Comparison of ENCODE assay signal across 16 mouse cellular contexts in the genomic region with DNA sequence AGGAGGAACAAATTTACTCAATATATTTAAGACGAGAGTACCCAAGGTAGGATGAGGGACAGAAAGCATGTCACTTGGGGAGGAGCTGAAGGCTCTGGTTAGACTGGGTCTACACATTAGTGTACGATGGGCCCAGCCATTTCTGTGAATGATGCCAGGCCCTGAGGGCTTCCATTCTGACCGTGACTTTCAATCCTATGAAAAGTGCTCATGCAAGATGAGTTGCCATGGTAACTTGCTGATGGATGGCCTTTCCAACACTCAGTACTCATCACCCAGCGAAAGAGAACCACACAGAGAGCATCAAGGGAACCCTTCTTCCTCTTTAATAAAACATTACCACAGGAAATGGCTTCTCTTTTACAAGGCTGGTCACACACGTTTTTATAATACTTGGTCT. TPM values are rescaled to one million over a fixed set of nuclear protein-coding genes. Genes with fewer than 3 reads are reported as not detected.
DNase-seq lines count a peak whose midpoint lies in the region; ATAC-seq lines count a peak whose summit lies in the region.
"Had no signal": no experiment of that assay in that cellular context is flagged by ENCODE, and none has a peak within 500 bp of the region (broad histone marks: within the 10 kb centered on the region; RNA-seq: fewer than 3 reads in every experiment).

No protein-coding gene starts in this region.

- no peak overlapping the region for H3K4me2 ChIP-seq in neural tube, embryonic 11.5 days (ENCODE audit: low read depth)
- H3K4me2 ChIP-seq in midbrain, embryonic 14.5 days (ENCODE audit: low read length), result no peak overlapping the region
- H3K4me2 ChIP-seq: embryonic facial prominence, embryonic 15.5 days; heart, embryonic 15.5 days had no signal

- peak; percentile 65 for DNase-seq in embryo, embryonic 11 days
- DNase-seq in embryo, embryonic 9.5 days (ENCODE audit: extremely low spot score), result no peak
- peak; percentile 67 for DNase-seq in neural tube, embryonic 11.5 days (ENCODE audit: low spot score)
- DNase-seq in neural tube, embryonic 10.5 days (ENCODE audit: extremely low spot score, low spot score), result no peak
- DNase-seq in midbrain, embryonic 14.5 days, result peak; percentile 82
- peak; percentile 65 for DNase-seq in retina, postnatal 1 day
- no peak for DNase-seq in gastrocnemius, postnatal 14 days
- DNase-seq: adrenal gland, postnatal 36 days; liver; lung, adult 2 months had no signal

- ATAC-seq in neural tube, embryonic 11.5 days (ENCODE audit: insufficient read depth, low FRiP score, low TSS enrichment), result peak; percentile 67
- ATAC-seq in midbrain, embryonic 14.5 days (ENCODE audit: low FRiP score, low TSS enrichment), result peak; percentile 73
- no peak for ATAC-seq in megakaryocyte, adult 5-6 weeks (ENCODE audit: poor library complexity, severe bottlenecking)
- ATAC-seq: activated CD4-positive, CD25-positive, alpha-beta regulatory T cell, adult 4 months had no signal

- H3K27me3 ChIP-seq in neural tube, embryonic 11.5 days (ENCODE audit: control insufficient read depth, insufficient read depth, low read length), result no peaks in the 10 kb centered on the region
- H3K27me3 ChIP-seq in midbrain, embryonic 14.5 days (ENCODE audit: control insufficient read depth, insufficient read depth, low read length), result no peaks in the 10 kb centered on the region
- H3K27me3 ChIP-seq: embryonic facial prominence, embryonic 15.5 days; heart, embryonic 15.5 days; kidney, embryonic 15.5 days had no signal

- no peaks in the 10 kb centered on the region for H3K9me3 ChIP-seq in neural tube, embryonic 11.5 days (ENCODE audit: control insufficient read depth, low read length)
- H3K9me3 ChIP-seq in midbrain, embryonic 14.5 days (ENCODE audit: control insufficient read depth, low read length), result no peaks in the 10 kb centered on the region
- H3K9me3 ChIP-seq: embryonic facial prominence, embryonic 15.5 days; heart, embryonic 15.5 days; kidney, embryonic 15.5 days had no signal

- no peaks in the 10 kb centered on the region for H3K36me3 ChIP-seq in neural tube, embryonic 11.5 days (ENCODE audit: control insufficient read depth, insufficient read depth, low read length)
- no peaks in the 10 kb centered on the region for H3K36me3 ChIP-seq in midbrain, embryonic 14.5 days (ENCODE audit: control insufficient read depth, insufficient read depth, low read length)
- H3K36me3 ChIP-seq: heart, embryonic 15.5 days had no signal

- intact Hi-C loops in gastrocnemius, postnatal 14 days (cut with DNase I; ENCODE audit: low total_unique reads), result no loop called here

- WGBS in neural tube, embryonic 11.5 days, result 37% methylated on average over 5 of the region's 5 CpGs
- WGBS in midbrain, embryonic 14.5 days, result 20% methylated on average over 5 of the region's 5 CpGs

- no peak overlapping the region for H3K9ac ChIP-seq in neural tube, embryonic 11.5 days (ENCODE audit: low read length)
- H3K9ac ChIP-seq in midbrain, embryonic 14.5 days (replicated peaks; ENCODE audit: low read length), result no peak overlapping the region
- H3K9ac ChIP-seq: embryonic facial prominence, embryonic 15.5 days; heart, embryonic 15.5 days; kidney, embryonic 15.5 days had no signal

- H3K4me1 ChIP-seq in neural tube, embryonic 11.5 days (ENCODE audit: control insufficient read depth, insufficient read depth, low read length), result peaks cover 21% of the 10 kb centered on the region
- H3K4me1 ChIP-seq in midbrain, embryonic 14.5 days (ENCODE audit: control insufficient read depth, insufficient read depth, low read length), result peaks cover 32% of the 10 kb centered on the region
- H3K4me1 ChIP-seq: heart, embryonic 15.5 days had no signal

- peak overlapping the region; percentile 2 for H3K27ac ChIP-seq in neural tube, embryonic 11.5 days (ENCODE audit: low read depth, low read length)
- peak overlapping the region; percentile 80 for H3K27ac ChIP-seq in midbrain, embryonic 14.5 days (replicated peaks; ENCODE audit: low read depth, low read length)
- H3K27ac ChIP-seq: embryonic facial prominence, embryonic 15.5 days; heart, embryonic 15.5 days; kidney, embryonic 15.5 days; macrophage had no signal

- H3K4me3 ChIP-seq in neural tube, embryonic 11.5 days (ENCODE audit: low read depth, low read length), result no peak overlapping the region
- H3K4me3 ChIP-seq in midbrain, embryonic 14.5 days (replicated peaks; ENCODE audit: low read depth, low read length), result no peak overlapping the region
- H3K4me3 ChIP-seq: embryonic facial prominence, embryonic 15.5 days; heart, embryonic 15.5 days; kidney, embryonic 15.5 days had no signal

RNA-seq across cellular contexts. Expression of a gene that starts 53.9 kb away (rescaled TPM):
- polyA plus RNA-seq in neural tube, embryonic 11.5 days (2014; fragmentation: Nextera tagmentation; extraction: Ambion mirVana), result 6.9 and 7.0 TPM in 2 replicates
- polyA plus RNA-seq in midbrain, embryonic 14.5 days (2014; fragmentation: Nextera tagmentation; extraction: Ambion mirVana), result 0.58 and 0.64 TPM in 2 replicates
- 1 to 10 TPM; 6.1 to 7.9 TPM for total RNA-seq in gastrocnemius, postnatal 14 days (2021)
- 0.05 TPM in 1 of 2 replicates, not detected in the other for total RNA-seq in megakaryocyte, adult 5-6 weeks (2015)
- total RNA-seq in megakaryocyte, adult 5-6 weeks (2017), result 0.15 TPM in 1 of 2 replicates, not detected in the other
- polyA plus RNA-seq: activated CD4-positive, CD25-positive, alpha-beta regulatory T cell, adult 4 months; macrophage had no signal

Comparison
In these comparisons a context has a peak if more than half of its experiments do, and no peak if none do; other contexts are left out.
1. DNase-seq: peak in embryo, embryonic 11 days (single experiment), neural tube, embryonic 11.5 days (single experiment), midbrain, embryonic 14.5 days (single experiment) and retina, postnatal 1 day (single experiment); none in embryo, embryonic 9.5 days (single experiment), neural tube, embryonic 10.5 days (single experiment) and gastrocnemius, postnatal 14 days (single experiment).
2. RNA of a gene that starts 53.9 kb away (total RNA-seq): 6.1 to 7.9 TPM in gastrocnemius, postnatal 14 days; 0.05 to 0.15 TPM in megakaryocyte, adult 5-6 weeks; every median in the first group is over 4 times any median in the second.